Mouse (Mus musculus) limb, embryonic 14.5 days (tissue): ENCODE measurements around the gene Asap3. TPM values are rescaled to one million over a fixed set of nuclear protein-coding genes. Genes with fewer than 3 reads are reported as not detected.
A peak's percentile ranks its signal among the peaks of the same experiment; 100 is the strongest.

Experiments used
- ATAC-seq: fragments of 200-750 bp; cut with Nextera tagmentation; 2 replicates; pipeline ENCODE4 v1.8.0; 2017; ENCODE audit warnings: low read depth, moderate number of reproducible peaks, moderate TSS enrichment; ENCODE audit not compliant: low FRiP score
- DNase-seq: peaks from one replicate; pipeline ENCODE4 v3.0.0-alpha.2; 2015; ENCODE audit warnings: low spot score
- H3K27ac ChIP-seq: fragments of 300-500 bp; sonication (generic); replicated peaks from 2 replicates; pipeline ENCODE4 v1.5.1; 2014; ENCODE audit warnings: low read depth, mild to moderate bottlenecking, low read length, moderate library complexity, mixed read lengths
- H3K27me3 ChIP-seq: fragments of 300-500 bp; sonication (generic); 2 replicates; pipeline ENCODE4 v1.6.1; 2014; ENCODE audit warnings: low read length, mixed read lengths; ENCODE audit not compliant: control insufficient read depth, insufficient read depth
- H3K36me3 ChIP-seq: fragments of 300-500 bp; sonication (generic); 2 replicates; pipeline ENCODE4 v1.6.1; 2014; ENCODE audit warnings: mild to moderate bottlenecking, low read length, moderate library complexity, mixed read lengths; ENCODE audit not compliant: control insufficient read depth, insufficient read depth
- H3K4me1 ChIP-seq: fragments of 300-500 bp; sonication (generic); 2 replicates; pipeline ENCODE4 v1.6.1; 2014; ENCODE audit warnings: antibody characterized with exemption, low read length, mixed read lengths; ENCODE audit not compliant: control insufficient read depth, insufficient read depth
- H3K4me2 ChIP-seq: fragments of 300-500 bp; sonication (generic); replicated peaks from 2 replicates; pipeline ENCODE4 v1.6.1; 2014; ENCODE audit warnings: low read depth, mild to moderate bottlenecking, low read length, moderate library complexity; ENCODE audit not compliant: severe bottlenecking
- H3K4me3 ChIP-seq: fragments of 300-500 bp; sonication (generic); replicated peaks from 2 replicates; pipeline ENCODE4 v1.5.1; 2014; ENCODE audit warnings: low read length
- H3K9ac ChIP-seq: fragments of 300-500 bp; sonication (generic); 2 replicates; pipeline ENCODE4 v1.6.1; 2014; ENCODE audit warnings: mild to moderate bottlenecking, low read depth, low read length, moderate library complexity; ENCODE audit not compliant: severe bottlenecking
- H3K9me3 ChIP-seq: fragments of 300-500 bp; sonication (generic); 2 replicates; pipeline ENCODE4 v1.6.1; 2016; ENCODE audit warnings: low read length; ENCODE audit not compliant: control insufficient read depth
- POLR2A ChIP-seq: fragments of 200-500 bp; IDR thresholded peaks from 2 replicates; pipeline ENCODE4 v1.8.0; 2012; ENCODE audit warnings: inconsistent platforms, mild to moderate bottlenecking, moderate library complexity, borderline replicate concordance; ENCODE audit not compliant: insufficient read depth, insufficient read length; ENCODE audit errors: extremely low read depth
- WGBS: fragments of 180-500 bp; shearing (Covaris S2); extraction: QIAGEN DNeasy Blood & Tissue Kit; methylation state at CpG from one replicate; pipeline ENCODE4 v1.1.7; 2014; 5-methylcytosine and 5-hydroxymethylcytosine counted together
- polyA plus RNA-seq, 2 experiments: library from polyadenylated mRNA; depleted of rRNA in 1 of 2; stranded (reverse) in 1 of 2; unstranded in 1 of 2; fragments of >200 nt; fragmentation: Nextera tagmentation in 1 of 2; extraction: Ambion mirVana in 1 of 2; gene quantifications; 2 replicates each; pipeline versions ENCODE4 v1.2.1 to v1.2.3; 2012 to 2014

The Asap3 gene
- polyA plus RNA-seq, 2 experiments = 12.0 to 22.9 TPM

DNA sequence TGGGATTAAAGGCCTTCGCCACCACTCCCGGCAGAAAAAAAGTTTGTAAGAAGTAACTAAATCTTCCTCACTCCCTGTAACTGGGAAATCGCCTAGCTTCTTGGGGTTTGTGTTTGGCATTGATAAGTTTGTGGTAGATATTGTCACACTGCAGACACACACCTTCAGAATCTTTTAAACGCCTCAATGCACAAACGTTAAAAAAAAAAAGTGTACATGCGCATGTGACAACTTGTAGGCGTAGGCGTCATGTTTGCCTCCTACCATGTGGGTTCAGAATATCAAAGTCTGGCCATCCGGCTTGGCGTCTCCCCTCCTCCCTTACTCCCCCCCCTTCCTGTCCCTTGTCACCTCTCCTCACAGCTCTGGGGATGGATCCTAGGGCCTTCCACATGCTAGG lies 50.5 kb downstream of the Asap3 start:
- no peak for TF ChIP-seq POLR2A
- H3K36me3 ChIP-seq = no peaks in the 10 kb centered on the region
- no peaks in the 10 kb centered on the region for H3K4me1 ChIP-seq
- ATAC-seq = no peak
- no peak overlapping the region for H3K9ac ChIP-seq
- no peaks in the 10 kb centered on the region for H3K27me3 ChIP-seq
- DNase-seq = no peak
- H3K27ac ChIP-seq = no peak overlapping the region
- 64% methylated on average over 10 of the region's 10 CpGs for WGBS
- no peak overlapping the region for H3K4me3 ChIP-seq
- H3K4me2 ChIP-seq = no peak overlapping the region
- H3K9me3 ChIP-seq = no peaks in the 10 kb centered on the region

DNA sequence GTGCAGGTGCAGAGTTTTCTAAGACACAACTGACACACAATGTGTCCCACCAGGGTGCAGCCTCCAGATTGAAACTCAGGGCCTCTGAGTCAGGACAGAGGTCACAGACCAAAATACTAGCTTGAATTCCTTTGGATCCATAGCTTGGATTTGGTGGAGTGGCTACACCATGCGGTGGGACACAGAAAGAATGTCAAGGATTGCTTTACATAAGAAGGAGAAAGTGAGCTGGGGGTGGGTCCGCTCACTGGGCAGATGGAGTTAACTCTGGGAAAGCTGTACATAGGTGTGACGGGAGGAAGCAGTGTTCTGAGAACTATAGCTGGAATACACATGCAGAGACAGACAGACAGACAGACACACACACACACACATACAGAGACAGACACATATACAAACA lies 53.8 kb downstream of the Asap3 start:
- Histone ChIP-seq H3K9me3 (no peaks in the 10 kb centered on the region), H3K4me2 (no peak overlapping the region), H3K27ac (no peak overlapping the region), H3K27me3 (no peaks in the 10 kb centered on the region), H3K4me1 (no peaks in the 10 kb centered on the region), H3K9ac (no peak overlapping the region), H3K36me3 (no peaks in the 10 kb centered on the region), H3K4me3 (no peak overlapping the region)
- no peak for DNase-seq
- no peak for TF ChIP-seq POLR2A
- no peak for ATAC-seq
- 63% methylated on average over 3 of the region's 3 CpGs for WGBS

GRCm38 (mm10) chr4:136260491-136261180 lies 54.5 kb downstream of the Asap3 start:
- H3K27ac ChIP-seq = no peak overlapping the region
- 45% methylated on average over 10 of the region's 10 CpGs for WGBS
- H3K9ac ChIP-seq = no peak overlapping the region
- no peaks in the 10 kb centered on the region for H3K4me1 ChIP-seq
- no peak overlapping the region for H3K4me2 ChIP-seq
- DNase-seq = peak; percentile 78
- H3K36me3 ChIP-seq = no peaks in the 10 kb centered on the region
- no peaks in the 10 kb centered on the region for H3K27me3 ChIP-seq
- TF ChIP-seq POLR2A = no peak
- H3K4me3 ChIP-seq = no peak overlapping the region
- ATAC-seq = peak; percentile 57; the same call in 1 of the 2 replicates
- no peaks in the 10 kb centered on the region for H3K9me3 ChIP-seq

DNA sequence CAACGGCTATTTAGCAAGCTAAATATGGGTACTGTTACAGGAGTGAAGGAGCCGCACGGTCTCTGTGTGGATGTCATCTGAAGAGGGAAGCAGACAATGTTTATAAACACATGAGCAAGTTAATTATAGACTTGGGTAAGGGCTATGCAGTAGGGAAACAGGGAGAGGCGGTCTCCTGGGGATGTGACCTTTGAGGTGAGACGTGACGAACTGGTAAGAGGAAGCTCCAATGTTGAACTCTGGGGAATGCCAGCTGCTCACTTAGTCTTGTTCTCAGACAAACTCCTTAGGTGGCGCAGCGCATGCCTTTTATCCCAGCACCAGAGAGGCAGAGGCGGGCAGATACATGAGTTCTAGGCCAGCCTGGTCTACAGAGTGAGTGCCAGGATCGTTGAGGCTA lies 55.7 kb downstream of the Asap3 start:
- no peak for DNase-seq

GRCm38 (mm10) chr4:136263555-136263954 lies 57.4 kb downstream of the Asap3 start:
- Histone ChIP-seq H3K9me3 (no peaks in the 10 kb centered on the region), H3K36me3 (no peaks in the 10 kb centered on the region), H3K9ac (no peak overlapping the region), H3K4me3 (no peak overlapping the region), H3K4me2 (no peak overlapping the region), H3K4me1 (no peaks in the 10 kb centered on the region), H3K27ac (no peak overlapping the region), H3K27me3 (no peaks in the 10 kb centered on the region; the same call in 1 of the 2 replicates)
- ATAC-seq (no peak), DNase-seq (no peak)
- no peak for TF ChIP-seq POLR2A
- 97% methylated on average over 4 of the region's 4 CpGs for WGBS

More for the DNA sequence above, 55.7 kb downstream of the Asap3 start:
- no peaks in the 10 kb centered on the region for H3K4me1 ChIP-seq
- TF ChIP-seq POLR2A = no peak
- no peak overlapping the region for H3K27ac ChIP-seq
- no peaks in the 10 kb centered on the region for H3K36me3 ChIP-seq
- no peaks in the 10 kb centered on the region; the same call in 1 of the 2 replicates for H3K27me3 ChIP-seq
- 72% methylated on average over 10 of the region's 10 CpGs for WGBS
- no peak for ATAC-seq
- H3K9ac ChIP-seq = no peak overlapping the region
- no peaks in the 10 kb centered on the region for H3K9me3 ChIP-seq
- H3K4me2 ChIP-seq = no peak overlapping the region
- H3K4me3 ChIP-seq = no peak overlapping the region
